Mouse (Mus musculus) ES-E14 (cell line): ENCODE results near the gene Adam10.

ENCODE experiments used
- HCFC1 ChIP-seq: IDR thresholded peaks from 2 replicates; pipeline ENCODE4 v1.6.1; 2012; ENCODE audit warnings: low read length, inconsistent platforms, borderline replicate concordance; ENCODE audit not compliant: insufficient read depth
- ZC3H11A ChIP-seq: IDR thresholded peaks from 2 replicates; pipeline ENCODE4 v1.6.1; 2012; ENCODE audit warnings: low read depth, mild to moderate bottlenecking, inconsistent platforms, low read length, borderline replicate concordance
- ZNF384 ChIP-seq: IDR thresholded peaks from 2 replicates; pipeline ENCODE4 v1.6.1; 2012; ENCODE audit warnings: low read depth, low read length, inconsistent platforms

DNA sequence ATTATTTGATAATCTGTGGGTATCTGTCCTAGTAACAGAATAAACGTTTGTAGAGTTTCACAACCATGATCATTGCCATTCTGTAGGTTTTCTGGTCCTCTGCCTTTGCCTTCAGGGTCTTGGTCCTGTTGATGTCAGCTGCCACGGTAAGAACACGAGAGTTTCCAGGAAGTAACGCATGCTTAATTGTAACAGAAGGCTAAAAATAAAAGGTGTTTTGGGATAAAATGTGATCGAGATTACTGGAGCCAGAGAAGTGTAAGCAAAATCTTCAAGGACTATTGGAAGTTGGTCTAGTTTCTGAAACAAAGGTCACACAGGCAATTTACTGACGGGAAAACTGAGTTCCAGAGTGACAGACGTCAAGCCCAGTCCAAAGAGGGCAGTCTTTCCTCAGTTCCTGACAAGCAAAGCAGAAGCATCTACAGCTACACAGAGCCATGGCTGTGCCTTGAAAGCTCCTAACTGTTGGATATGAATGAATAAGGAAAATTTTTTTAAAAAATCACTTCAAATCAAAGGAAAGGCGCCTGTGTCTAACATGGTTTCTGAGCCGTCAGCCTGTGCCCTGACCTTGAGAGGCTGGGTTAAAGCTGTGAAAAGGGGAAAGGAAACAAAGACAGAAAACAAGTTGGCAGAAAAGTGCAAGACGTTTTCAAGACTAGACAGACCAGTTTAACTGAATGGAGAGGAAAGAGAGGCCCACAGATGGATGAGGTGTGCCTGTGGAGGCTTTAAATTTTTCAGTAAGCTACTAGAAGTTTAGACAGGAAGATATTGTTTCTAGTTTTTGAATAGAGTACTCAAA lies 6.8 kb upstream of the Adam10 start:
- no peak for TF ChIP-seq ZNF384
- TF ChIP-seq ZC3H11A: no peak
- TF ChIP-seq HCFC1: no peak
